Mouse (Mus musculus) adrenal gland, adult 2 months (tissue): ENCODE measurements around the gene Slc1a2. TPM values are rescaled to one million over a fixed set of nuclear protein-coding genes. Genes with fewer than 3 reads are reported as not detected.
A peak's percentile ranks its signal among the peaks of the same experiment; 100 is the strongest.

Experiments used
- DNase-seq: peaks from one replicate; pipeline ENCODE4 v3.0.0; 2021
- polyA plus RNA-seq: library from polyadenylated mRNA; depleted of rRNA; stranded (reverse); fragments of >200 nt; gene quantifications from 2 replicates; pipeline ENCODE4 v1.2.3, GENCODE M21; 2012
- total RNA-seq, 2 experiments: library from RNA; stranded (reverse); gene quantifications; 2 replicates each; pipeline ENCODE4 v1.2.3; 2021

Slc1a2 gene
- total and polyA plus RNA-seq, 3 experiments = 0.01 to 0.55 (median 0.14) TPM

GRCm38 (mm10) chr2:102763991-102764390 lies 105.5 kb downstream of the Slc1a2 start:
- no peak for DNase-seq

- DNase-seq = peak; percentile 45
These were observed 106.3 kb downstream of the Slc1a2 start for GRCm38 (mm10) chr2:102764602-102765374.

GRCm38 (mm10) chr2:102768267-102768666 lies 109.8 kb downstream of the Slc1a2 start:
- DNase-seq = no peak

- no peak for DNase-seq
These were observed 112.8 kb downstream of the Slc1a2 start for GRCm38 (mm10) chr2:102771304-102771703.

- no peak for DNase-seq
These were observed 113.8 kb downstream of the Slc1a2 start for GRCm38 (mm10) chr2:102772276-102772675.

- no peak for DNase-seq
These were observed 116.2 kb downstream of the Slc1a2 start for GRCm38 (mm10) chr2:102774700-102775099.

- DNase-seq = no peak
These were observed 117.1 kb downstream of the Slc1a2 start for GRCm38 (mm10) chr2:102775561-102775960.

GRCm38 (mm10) chr2:102778208-102778607 lies 119.7 kb downstream of the Slc1a2 start:
- DNase-seq = peak; percentile 64

GRCm38 (mm10) chr2:102782751-102783150 lies 124.3 kb downstream of the Slc1a2 start:
- no peak for DNase-seq

- DNase-seq = no peak
These were observed 127.2 kb downstream of the Slc1a2 start for GRCm38 (mm10) chr2:102785696-102786095.

- DNase-seq = no peak
These were observed 133.2 kb downstream of the Slc1a2 start for GRCm38 (mm10) chr2:102791641-102792040.

- no peak for DNase-seq
These were observed 134.3 kb downstream of the Slc1a2 start for GRCm38 (mm10) chr2:102792804-102793203.

- DNase-seq = no peak
These were observed 136.6 kb downstream of the Slc1a2 start for GRCm38 (mm10) chr2:102795034-102795433.

- DNase-seq = no peak
These were observed 139.7 kb downstream of the Slc1a2 start for GRCm38 (mm10) chr2:102798149-102798548.

GRCm38 (mm10) chr2:102801899-102802298 lies 143.4 kb downstream of the Slc1a2 start:
- DNase-seq = no peak

- DNase-seq = peak; percentile 17
These were observed 145.7 kb downstream of the Slc1a2 start for GRCm38 (mm10) chr2:102804109-102804508.

GRCm38 (mm10) chr2:102805283-102805682 lies 146.8 kb downstream of the Slc1a2 start:
- DNase-seq = no peak

GRCm38 (mm10) chr2:102805761-102806496 lies 147.5 kb downstream of the Slc1a2 start:
- DNase-seq = no peak

- DNase-seq = no peak
These were observed 149.2 kb downstream of the Slc1a2 start for GRCm38 (mm10) chr2:102807633-102808032.

- DNase-seq = no peak
These were observed 151.0 kb downstream of the Slc1a2 start for GRCm38 (mm10) chr2:102809436-102809835.

GRCm38 (mm10) chr2:102812756-102813155 lies 154.3 kb downstream of the Slc1a2 start:
- no peak for DNase-seq

- DNase-seq = peak; percentile 41
These were observed 156.9 kb downstream of the Slc1a2 start for GRCm38 (mm10) chr2:102815289-102815809.

GRCm38 (mm10) chr2:102820225-102820711 lies 161.8 kb downstream of the Slc1a2 start:
- no peak for DNase-seq
